Mouse (Mus musculus): ENCODE results near the gene Vmn2r80.
"Not testable (repeated sequence)": the region's sequence is repeated elsewhere in the genome, so short reads cannot be mapped to it uniquely, and the experiment has no call there.

The Vmn2r80 gene

GRCm38 (mm10) chr10:79148469-79148868 is at the start of gene Vmn2r80:
Gene Vmn2r80 (plus strand): TSS chr10:79148769.
- DNase-seq, result not testable (repeated sequence)

- no peak for DNase-seq
These were observed 42.0 kb upstream of the Vmn2r80 start for GRCm38 (mm10) chr10:79106325-79107282.

- no peak for DNase-seq
These were observed 41.0 kb upstream of the Vmn2r80 start for GRCm38 (mm10) chr10:79107531-79107930.

GRCm38 (mm10) chr10:79109156-79109555 is 39.4 kb upstream of the Vmn2r80 start:
- no peak for DNase-seq

- no peak for DNase-seq
These were observed 38.1 kb upstream of the Vmn2r80 start for GRCm38 (mm10) chr10:79110482-79110881.

GRCm38 (mm10) chr10:79115085-79115484 is 33.5 kb upstream of the Vmn2r80 start:
- DNase-seq, result no peak

GRCm38 (mm10) chr10:79116125-79116849 is 32.3 kb upstream of the Vmn2r80 start:
- DNase-seq, result peak; percentile 57

- DNase-seq, result no peak
These were observed 3.0 kb downstream of the Vmn2r80 start for GRCm38 (mm10) chr10:79151602-79152001.

- DNase-seq, result not testable (repeated sequence)
These were observed 51.4 kb downstream of the Vmn2r80 start for GRCm38 (mm10) chr10:79199973-79200372.

GRCm38 (mm10) chr10:79220432-79220831 is 71.9 kb downstream of the Vmn2r80 start:
- DNase-seq, result no peak

- no peak for DNase-seq
These were observed 73.0 kb downstream of the Vmn2r80 start for GRCm38 (mm10) chr10:79221606-79222005.

GRCm38 (mm10) chr10:79222214-79222613 is 73.6 kb downstream of the Vmn2r80 start:
- no peak for DNase-seq
